In the genomic region with DNA sequence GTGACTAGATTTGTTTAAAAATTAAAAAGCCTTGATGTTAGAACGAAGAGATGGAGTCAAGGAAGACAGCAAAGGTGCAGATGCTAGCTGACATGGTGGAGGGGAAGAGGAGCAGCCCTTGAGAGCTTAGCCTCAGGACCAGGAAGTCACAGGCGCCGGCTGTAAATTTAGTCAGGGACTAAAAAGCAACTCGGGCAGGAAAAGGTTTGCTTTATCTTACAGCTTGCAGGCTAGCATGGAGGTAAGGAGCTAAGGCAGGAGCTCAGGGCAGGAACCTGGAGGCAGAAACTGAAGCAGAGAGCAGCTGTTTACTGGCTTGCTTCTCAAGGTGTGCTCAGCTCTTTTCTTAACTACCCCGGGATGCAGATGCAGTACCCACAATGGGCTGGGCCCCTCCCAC, we compare ENCODE assay signal across 22 mouse cellular contexts.
DNase-seq lines count a peak whose midpoint lies in the region; ATAC-seq and TF ChIP-seq lines count a peak whose summit lies in the region.
"Had no signal": no experiment of that assay in that cellular context is flagged by ENCODE, and none has a peak within 500 bp of the region (broad histone marks: within the 10 kb centered on the region; RNA-seq: fewer than 3 reads in every experiment).

No protein-coding gene starts in this region.

- no peaks in the 10 kb centered on the region for H3K9me3 ChIP-seq in embryonic facial prominence, embryonic 13.5 days
- H3K9me3 ChIP-seq in embryonic facial prominence, embryonic 10.5 days = no peaks in the 10 kb centered on the region
- no peaks in the 10 kb centered on the region for H3K9me3 ChIP-seq in limb, embryonic 10.5 days (replicated peaks)
- H3K9me3 ChIP-seq: forebrain, embryonic 10.5 days; forebrain, embryonic 13.5 days; heart, embryonic 15.5 days had no signal

- no peak for TF ChIP-seq CTCF in bone marrow, adult 2 months (IDR thresholded peaks at IDR 0.05; ENCODE audit: control insufficient read depth, insufficient read depth, low read length)

- H3K4me2 ChIP-seq in embryonic facial prominence, embryonic 13.5 days = no peak overlapping the region
- H3K4me2 ChIP-seq: forebrain, embryonic 13.5 days; heart, embryonic 11.5 days; heart, embryonic 15.5 days; hindbrain, embryonic 14.5 days had no signal

- peaks cover 13% of the 10 kb centered on the region; the same call in 1 of the 2 replicates for H3K27me3 ChIP-seq in embryonic facial prominence, embryonic 13.5 days
- H3K27me3 ChIP-seq in embryonic facial prominence, embryonic 10.5 days (replicated peaks; ENCODE audit: low read depth, poor library complexity, severe bottlenecking) = no peaks in the 10 kb centered on the region
- H3K27me3 ChIP-seq in limb, embryonic 10.5 days (ENCODE audit: low read depth, poor library complexity, severe bottlenecking) = no peaks in the 10 kb centered on the region
- H3K27me3 ChIP-seq: forebrain, embryonic 13.5 days; heart, embryonic 15.5 days had no signal

- H3K36me3 ChIP-seq in embryonic facial prominence, embryonic 13.5 days = no peaks in the 10 kb centered on the region
- H3K36me3 ChIP-seq in embryonic facial prominence, embryonic 10.5 days (replicated peaks) = no peaks in the 10 kb centered on the region
- no peaks in the 10 kb centered on the region for H3K36me3 ChIP-seq in limb, embryonic 10.5 days
- H3K36me3 ChIP-seq: forebrain, embryonic 10.5 days; heart, embryonic 15.5 days had no signal

- no peak overlapping the region for H3K4me3 ChIP-seq in embryonic facial prominence, embryonic 13.5 days
- no peak overlapping the region for H3K4me3 ChIP-seq in embryonic facial prominence, embryonic 10.5 days
- no peak overlapping the region for H3K4me3 ChIP-seq in bone marrow, adult 2 months (replicated peaks; ENCODE audit: control insufficient read depth, low read depth, low read length)
- H3K4me3 ChIP-seq in limb, embryonic 10.5 days = no peak overlapping the region
- H3K4me3 ChIP-seq: forebrain, embryonic 10.5 days; forebrain, embryonic 13.5 days; heart, embryonic 15.5 days had no signal

- no peak for DNase-seq in embryonic facial prominence, embryonic 10.5 days (ENCODE audit: low spot score)
- no peak for DNase-seq in limb, embryonic 10.5 days (ENCODE audit: low spot score)
- DNase-seq in lung, postnatal 14 days = no peak
- DNase-seq in urinary bladder, postnatal 14 days (ENCODE audit: low spot score) = no peak
- DNase-seq: adrenal gland, adult 8-10 months; adrenal gland, postnatal 25 days; cerebellum, adult 18-20 months; cerebellum, adult 9-10 months; cerebellum, postnatal 14 days; gastrocnemius, postnatal 10 days; gastrocnemius, postnatal 36 days; heart, postnatal 10 days; heart, postnatal 36 days had no signal

- H3K4me1 ChIP-seq in embryonic facial prominence, embryonic 13.5 days = peaks cover 23% of the 10 kb centered on the region
- H3K4me1 ChIP-seq in embryonic facial prominence, embryonic 10.5 days = peaks cover 34% of the 10 kb centered on the region
- H3K4me1 ChIP-seq in bone marrow, adult 2 months (ENCODE audit: control insufficient read depth, insufficient read depth, low read length) = peaks cover 5% of the 10 kb centered on the region
- H3K4me1 ChIP-seq in limb, embryonic 10.5 days = peaks cover 50% of the 10 kb centered on the region
- H3K4me1 ChIP-seq: heart, embryonic 15.5 days had no signal

- no peak for ATAC-seq in embryonic facial prominence, embryonic 13.5 days (ENCODE audit: insufficient number of reproducible peaks, insufficient read depth, low FRiP score, low TSS enrichment, low read depth)
- ATAC-seq: activated CD4-positive, CD25-positive, alpha-beta regulatory T cell, adult 4 months; forebrain, embryonic 13.5 days; forebrain, embryonic 16.5 days had no signal

- H3K27ac ChIP-seq in embryonic facial prominence, embryonic 13.5 days = peak overlapping the region; percentile 30; the same call in 1 of the 2 replicates
- no peak overlapping the region for H3K27ac ChIP-seq in embryonic facial prominence, embryonic 10.5 days (replicated peaks)
- H3K27ac ChIP-seq in bone marrow, adult 2 months (ENCODE audit: control insufficient read depth, insufficient read depth, low read depth, low read length, poor library complexity) = peak overlapping the region; percentile 30
- H3K27ac ChIP-seq in limb, embryonic 10.5 days = peak overlapping the region; percentile 74; the same call in 1 of the 2 replicates
- H3K27ac ChIP-seq: forebrain, embryonic 10.5 days; forebrain, embryonic 13.5 days; heart, embryonic 15.5 days; hindbrain, embryonic 14.5 days had no signal

- 65% methylated on average over 5 of the region's 5 CpGs for WGBS in embryonic facial prominence, embryonic 13.5 days
- WGBS in embryonic facial prominence, embryonic 10.5 days = 71% methylated on average over 5 of the region's 5 CpGs
- 8% methylated on average over 5 of the region's 5 CpGs for WGBS in bone marrow, adult 2 months
- 60% methylated on average over 5 of the region's 5 CpGs for WGBS in limb, embryonic 10.5 days

- no peak overlapping the region for H3K9ac ChIP-seq in embryonic facial prominence, embryonic 13.5 days
- H3K9ac ChIP-seq: forebrain, embryonic 13.5 days; heart, embryonic 15.5 days; hindbrain, embryonic 14.5 days had no signal

- TF ChIP-seq POLR2A in bone marrow, adult 2 months (IDR thresholded peaks at IDR 0.05; ENCODE audit: borderline replicate concordance, control insufficient read depth, low read depth, low read length) = no peak
